Mouse (Mus musculus) heart, postnatal 25 days (tissue): Measurements from ENCODE around the gene Dbndd2. TPM values are rescaled to one million over a fixed set of nuclear protein-coding genes. Genes with fewer than 3 reads are reported as not detected.
A peak's percentile ranks its signal among the peaks of the same experiment; 100 is the strongest.

Experiments
- DNase-seq: peaks from one replicate; pipeline ENCODE4 v3.0.0; 2022; ENCODE audit warnings: low spot score
- intact Hi-C: fragments of 180-260 bp; cut with DNase I; formaldehyde crosslinking; loops from one replicate; pipeline ENCODE4 v1.15.1; 2025
- total RNA-seq, 2 experiments: library from RNA; stranded (reverse); gene quantifications; 2 replicates each; pipeline ENCODE4 v1.2.3; 2021

The Dbndd2 gene
- total RNA-seq, 2 experiments from 2014 or later = 14.4 to 21.9 TPM

DNA sequence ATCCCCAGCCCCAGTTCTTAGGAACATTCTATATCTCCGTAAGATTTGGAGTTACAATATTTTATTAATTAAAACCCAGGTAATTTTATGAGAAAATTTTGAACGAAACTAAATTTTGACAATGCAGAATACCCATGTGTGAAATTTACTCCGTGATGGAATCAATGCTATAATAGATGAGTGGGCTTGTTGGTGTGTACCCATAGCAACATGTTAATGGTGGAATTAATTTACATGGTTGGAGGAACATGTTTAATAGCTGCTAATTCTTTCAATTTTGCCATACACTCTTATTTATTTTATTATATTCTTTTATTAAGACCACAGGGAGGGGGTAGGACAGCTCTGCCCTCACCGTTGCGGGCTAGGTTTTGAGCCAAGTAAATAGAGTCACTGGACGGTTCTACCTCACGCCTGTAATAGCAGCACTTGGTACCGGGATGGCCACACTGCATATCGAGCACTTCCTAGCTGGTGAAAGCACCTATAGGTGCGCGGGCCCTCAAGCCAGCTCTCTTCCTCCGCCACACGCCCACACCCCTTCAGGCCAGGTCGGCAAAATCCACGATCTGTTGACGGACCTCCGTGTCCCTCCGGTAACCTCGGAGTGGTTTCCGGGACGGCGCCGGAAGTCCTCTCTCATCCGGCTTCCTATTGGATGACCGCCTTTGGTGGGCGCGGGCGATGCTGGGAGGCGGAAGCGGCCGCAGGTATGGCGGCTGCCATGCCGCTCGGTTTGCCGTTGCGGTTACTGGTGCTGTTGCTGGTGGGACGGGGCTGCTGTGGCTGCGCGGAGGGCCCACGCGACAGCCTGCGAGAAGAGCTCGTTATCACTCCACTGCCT lies 11.2 kb downstream of the Dbndd2 start, which contains the start of gene Pigt:
TSS of gene Pigt (plus strand) at position 674 of the 844 bp plus-strand sequence.
- peak; percentile 74 for DNase-seq
- intact Hi-C loops = loop anchor here (5.0 kb wide), 1 partner anchor 35 kb away; the partner anchor contains the start of gene Gm20458

DNA sequence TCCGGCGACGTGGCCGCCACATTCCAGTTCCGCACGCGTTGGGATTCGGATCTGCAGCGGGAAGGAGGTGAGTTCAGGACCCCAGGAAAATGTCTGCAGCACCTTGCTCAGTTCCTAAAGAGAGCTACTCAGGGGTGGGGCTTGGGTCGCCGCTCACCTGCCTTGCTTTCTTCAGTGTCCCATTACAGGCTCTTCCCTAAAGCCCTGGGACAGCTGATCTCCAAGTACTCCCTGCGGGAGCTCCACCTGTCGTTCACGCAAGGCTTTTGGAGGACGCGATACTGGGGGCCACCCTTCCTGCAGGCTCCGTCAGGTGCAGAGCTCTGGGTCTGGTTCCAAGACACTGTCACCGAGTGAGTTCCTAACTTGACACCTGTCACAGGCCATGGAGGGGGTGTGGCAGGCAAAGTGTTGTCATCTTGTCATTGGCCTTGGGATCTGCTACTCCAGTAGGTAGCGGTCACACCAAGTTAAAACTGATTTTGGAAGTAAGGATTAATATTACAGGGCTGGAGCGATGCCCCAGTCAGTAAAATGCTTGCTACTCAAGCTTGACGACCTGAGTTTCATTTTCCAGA lies 11.9 kb downstream of the Dbndd2 start:
- no peak for DNase-seq
- intact Hi-C loops = loop anchor here (5.0 kb wide), 1 partner anchor 35 kb away; the partner anchor contains the start of gene Gm20458

DNA sequence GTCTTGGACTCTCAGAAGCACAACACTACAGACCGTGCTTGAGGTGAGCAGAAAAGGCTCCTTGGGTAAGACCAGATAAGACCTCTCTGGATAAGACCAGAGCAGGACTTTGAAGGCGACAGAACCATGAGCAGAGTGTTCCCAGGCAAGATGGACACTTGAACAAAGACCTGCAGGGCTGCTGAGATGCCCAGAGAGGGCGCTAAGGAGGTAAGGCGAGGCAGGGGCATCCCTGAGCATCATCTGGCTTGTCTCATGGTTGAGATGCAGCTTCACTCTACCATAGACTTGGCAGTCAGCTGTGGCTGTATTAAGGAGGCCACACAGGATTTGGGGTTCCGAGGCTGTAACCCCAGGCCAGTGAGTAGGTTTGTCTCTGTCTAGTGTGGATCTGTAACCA lies 13.4 kb downstream of the Dbndd2 start:
- intact Hi-C loops = loop anchor here (5.0 kb wide), 1 partner anchor 37 kb away; the partner anchor contains the start of gene Gm20458
- no peak for DNase-seq

- intact Hi-C loops = no loop called here
- DNase-seq = no peak
These were observed 14.6 kb downstream of the Dbndd2 start for GRCm38 (mm10) chr2:164500511-164500910.

GRCm38 (mm10) chr2:164504919-164505318 lies 19.0 kb downstream of the Dbndd2 start:
- intact Hi-C loops = no loop called here
- no peak for DNase-seq

GRCm38 (mm10) chr2:164505619-164506347 lies 19.9 kb downstream of the Dbndd2 start:
- intact Hi-C loops = no loop called here

GRCm38 (mm10) chr2:164507811-164508210 lies 21.9 kb downstream of the Dbndd2 start:
- DNase-seq = no peak
- intact Hi-C loops = no loop called here

More at GRCm38 (mm10) chr2:164505619-164506347, 19.9 kb downstream of the Dbndd2 start:
- no peak for DNase-seq

DNA sequence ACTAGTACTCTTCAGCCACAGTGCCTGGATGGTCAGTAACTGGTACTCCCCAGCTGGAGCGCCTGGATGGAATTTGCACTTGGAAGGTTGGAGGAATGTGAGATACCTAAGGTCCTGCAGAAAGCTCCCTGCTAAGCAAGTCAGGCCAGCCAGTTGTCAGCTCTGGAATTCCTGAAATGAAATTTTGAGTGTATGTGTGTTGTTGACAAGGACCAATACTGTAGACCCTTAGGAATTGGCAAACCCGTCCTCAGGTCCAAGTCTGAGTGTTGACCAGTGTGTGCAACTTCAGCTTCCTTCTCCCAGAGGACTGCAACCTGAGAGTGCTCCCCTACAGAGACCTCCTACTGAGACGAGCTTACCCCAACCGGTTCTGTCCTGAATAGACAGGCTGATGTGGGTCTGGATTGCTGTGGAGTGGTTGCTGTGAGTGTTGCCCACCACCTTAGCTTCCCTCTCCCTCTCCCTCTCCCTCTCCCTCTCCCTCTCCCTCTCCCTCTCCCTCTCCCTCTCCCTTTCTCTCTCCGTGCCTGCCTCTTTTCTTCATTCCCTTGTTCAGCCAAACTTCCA lies 24.8 kb downstream of the Dbndd2 start:
- DNase-seq = no peak
- intact Hi-C loops = no loop called here

- intact Hi-C loops = no loop called here
- DNase-seq = peak; percentile 38
These were observed 26.4 kb downstream of the Dbndd2 start for GRCm38 (mm10) chr2:164512121-164512909.

GRCm38 (mm10) chr2:164513389-164513788 lies 27.5 kb downstream of the Dbndd2 start:
- peak; percentile 65 for DNase-seq
- intact Hi-C loops = no loop called here

- intact Hi-C loops = no loop called here
These were observed 29.0 kb downstream of the Dbndd2 start for GRCm38 (mm10) chr2:164514916-164515315.

GRCm38 (mm10) chr2:164515897-164516296 lies 30.0 kb downstream of the Dbndd2 start:
- intact Hi-C loops = no loop called here
- no peak for DNase-seq

More at GRCm38 (mm10) chr2:164514916-164515315, 29.0 kb downstream of the Dbndd2 start:
- DNase-seq = no peak

GRCm38 (mm10) chr2:164516592-164516991 lies 30.7 kb downstream of the Dbndd2 start:
- DNase-seq = no peak
- intact Hi-C loops = no loop called here

GRCm38 (mm10) chr2:164517485-164518221 lies 31.7 kb downstream of the Dbndd2 start:
- peak; percentile 28 for DNase-seq
- intact Hi-C loops = loop anchor here (1.0 kb wide), 1 partner anchor 47 kb away; no protein-coding TSS in a partner anchor

DNA sequence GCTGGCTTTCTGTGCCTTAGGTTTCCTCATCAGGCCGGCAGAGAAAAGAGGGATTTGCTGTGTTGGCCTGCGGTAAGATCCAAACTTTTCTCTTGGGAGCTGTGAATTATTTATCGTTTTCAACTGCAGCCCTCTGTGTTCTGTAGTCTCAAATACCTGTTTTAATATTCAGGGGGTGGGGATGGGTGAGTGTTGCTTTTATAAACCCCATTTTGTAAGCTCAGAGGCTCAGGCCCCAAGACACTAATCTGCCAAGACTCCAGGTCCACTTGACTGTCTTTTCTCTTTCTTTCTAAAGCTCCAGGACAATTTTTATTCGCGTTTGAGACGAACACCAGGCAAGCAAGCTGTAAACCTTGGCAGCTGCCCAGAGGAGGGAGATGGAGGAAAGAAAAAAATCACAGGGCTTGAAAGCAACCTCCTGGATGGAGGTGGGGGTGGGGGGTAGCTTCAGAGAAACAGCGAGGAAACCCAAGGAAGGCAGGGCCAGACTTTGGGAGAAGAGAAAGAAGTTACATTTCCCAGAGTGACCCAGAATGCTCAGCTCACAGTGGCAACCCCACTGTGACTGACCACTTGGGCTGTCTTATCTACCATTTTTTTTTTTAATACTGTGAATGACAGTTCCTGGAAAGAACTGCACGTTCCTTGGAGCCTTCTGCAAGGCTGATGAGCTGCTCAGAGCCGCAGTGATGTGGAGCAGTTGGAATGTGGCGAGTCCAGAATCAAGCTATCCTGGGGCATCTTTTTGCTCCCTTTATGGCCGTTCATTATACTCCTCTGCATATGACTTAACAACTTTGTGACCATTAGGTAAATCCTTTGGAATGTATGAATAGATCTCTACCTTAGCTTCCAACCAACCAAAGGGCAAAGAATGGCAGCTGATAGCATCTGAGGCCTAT lies 32.6 kb downstream of the Dbndd2 start:
- intact Hi-C loops = no loop called here
- DNase-seq = no peak

DNA sequence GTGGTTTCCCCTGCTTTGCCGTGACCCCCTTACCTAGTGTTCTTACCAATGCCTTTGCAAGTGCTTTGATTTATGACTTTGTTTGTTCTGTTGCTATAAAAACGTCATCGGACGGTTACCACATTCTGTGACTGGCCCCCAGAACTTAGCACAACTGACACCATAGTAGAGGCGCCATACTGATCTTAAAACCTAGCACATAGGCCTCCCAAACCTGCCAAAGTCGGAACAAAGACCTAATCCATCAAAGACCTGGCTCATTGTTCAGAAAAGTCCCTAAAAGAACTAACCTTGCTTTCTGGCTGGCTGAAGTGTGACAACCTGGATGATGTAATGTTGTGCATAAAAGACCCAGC lies 33.2 kb downstream of the Dbndd2 start:
- intact Hi-C loops = no loop called here
- no peak for DNase-seq

DNA sequence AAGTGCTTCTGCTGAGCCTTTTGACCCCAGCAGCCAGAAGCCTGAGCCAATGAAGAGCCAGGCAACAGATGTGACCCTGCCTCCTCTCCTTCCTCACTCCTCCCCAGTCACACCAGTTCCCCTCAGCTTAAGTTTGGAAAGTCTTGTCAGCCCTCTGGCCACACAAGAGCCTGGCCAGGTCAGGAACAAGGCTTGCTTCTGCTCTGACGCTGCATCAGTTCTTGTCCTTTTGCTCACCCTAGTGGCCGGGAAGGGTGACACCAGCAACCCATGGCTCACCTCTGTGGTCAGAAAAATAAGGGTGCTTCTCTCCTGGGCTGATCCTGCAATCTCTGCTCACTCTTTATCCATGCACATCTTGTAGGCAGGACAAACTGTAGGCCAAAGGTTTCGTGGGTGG lies 34.9 kb downstream of the Dbndd2 start:
- intact Hi-C loops = loop anchor here (1.0 to 10.0 kb wide), 2 partner anchors 103 to 416 kb away; no protein-coding TSS in a partner anchor
- no peak for DNase-seq
